Mouse (Mus musculus): ENCODE results near the gene Bach2. TPM values are rescaled to one million over a fixed set of nuclear protein-coding genes. Genes with fewer than 3 reads are reported as not detected.

The Bach2 gene
- polyA plus RNA-seq, 1 experiment: 7.5 TPM

GRCm38 (mm10) chr4:32258596-32258995, 20.0 kb downstream of the Bach2 start:
- no peak overlapping the region for H3K4me3 ChIP-seq (replicated peaks; ENCODE audit: extremely low read depth, low read depth, low read length)
- DNase-seq: no peak
- no peaks in the 10 kb centered on the region; the same call in 1 of the 2 replicates for H3K4me1 ChIP-seq (ENCODE audit: control insufficient read depth, insufficient read depth, low read length)
- WGBS: 93% methylated on average over 7 of the region's 7 CpGs
- TF ChIP-seq POLR2A (IDR thresholded peaks at IDR 0.05; ENCODE audit: borderline replicate concordance, extremely low read depth, low read depth, low read length) (no peak), CTCF (IDR thresholded peaks at IDR 0.05; ENCODE audit: insufficient read depth, low read length) (no peak)

DNA sequence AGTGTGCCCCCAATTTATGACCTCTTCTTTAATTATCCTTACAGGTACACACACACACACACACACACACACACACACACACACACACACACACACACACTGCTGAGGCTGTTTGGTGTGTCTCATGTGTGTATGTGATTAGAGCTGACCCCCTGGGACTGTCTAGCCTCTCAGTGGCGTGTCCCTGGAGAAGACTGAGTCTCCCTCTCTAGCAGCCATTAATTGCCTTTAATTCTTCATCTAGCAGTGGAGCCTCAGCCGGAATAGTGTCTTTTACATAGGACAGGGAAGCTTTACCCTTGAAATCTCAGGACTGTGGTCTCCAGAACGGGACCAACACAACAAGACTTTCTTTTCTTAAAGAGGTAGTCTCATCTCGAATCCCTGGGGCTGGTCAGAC, 22.3 kb downstream of the Bach2 start:
- WGBS: 79% methylated on average over 4 of the region's 4 CpGs
- Histone ChIP-seq H3K4me3 (replicated peaks; ENCODE audit: extremely low read depth, low read depth, low read length) (no peak overlapping the region), H3K4me1 (ENCODE audit: control insufficient read depth, insufficient read depth, low read length) (peaks cover 2% of the 10 kb centered on the region; the same call in 1 of the 2 replicates)
- DNase-seq: no peak
- TF ChIP-seq CTCF (IDR thresholded peaks at IDR 0.05; ENCODE audit: insufficient read depth, low read length): no peak
- no peak for TF ChIP-seq POLR2A (IDR thresholded peaks at IDR 0.05; ENCODE audit: borderline replicate concordance, extremely low read depth, low read depth, low read length)

DNA sequence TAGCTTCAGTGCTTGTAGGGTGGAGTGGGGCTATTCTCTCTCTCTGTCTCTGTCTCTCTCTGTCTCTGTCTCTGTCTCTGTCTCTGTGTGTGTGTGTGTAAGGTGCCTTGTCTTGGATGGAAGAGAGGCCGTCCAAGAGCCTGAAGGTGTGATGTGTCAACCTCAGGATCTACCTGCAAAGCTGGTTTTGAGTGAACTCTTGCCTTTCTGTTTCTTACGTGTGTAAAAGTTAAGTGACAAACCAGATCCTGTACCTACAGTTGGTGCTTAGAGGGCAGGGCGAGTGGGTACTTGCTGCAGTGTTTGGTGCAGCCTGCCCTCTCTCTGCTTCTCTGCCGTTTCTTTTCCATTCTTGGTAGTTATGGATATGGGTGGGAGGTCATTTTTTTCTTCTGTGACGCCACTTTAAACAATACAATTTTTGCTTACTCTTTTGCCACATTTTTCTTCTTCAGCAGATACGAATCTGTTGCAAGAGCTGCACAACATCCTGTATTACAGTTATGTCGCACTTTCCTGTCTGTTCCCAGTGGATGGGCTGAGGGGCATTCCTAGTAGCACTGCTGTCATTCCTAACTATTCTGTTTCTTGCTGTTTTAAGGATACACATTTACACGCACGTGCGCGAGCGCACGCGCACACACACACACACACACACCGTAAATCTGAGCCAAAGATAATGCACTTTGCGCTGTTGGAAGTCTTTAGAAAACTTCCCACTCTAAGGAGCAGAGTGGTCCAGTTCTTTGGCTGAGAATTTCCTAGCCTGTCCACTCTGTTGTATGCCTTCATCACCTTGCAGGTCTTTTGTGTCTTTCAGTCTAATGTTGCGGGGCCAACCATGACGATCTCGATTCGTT, 24.5 kb downstream of the Bach2 start:
- TF ChIP-seq CTCF (IDR thresholded peaks at IDR 0.05; ENCODE audit: insufficient read depth, low read length): no peak
- no peak for TF ChIP-seq POLR2A (IDR thresholded peaks at IDR 0.05; ENCODE audit: borderline replicate concordance, extremely low read depth, low read depth, low read length)
- Histone ChIP-seq H3K4me3 (replicated peaks; ENCODE audit: extremely low read depth, low read depth, low read length) (no peak overlapping the region), H3K4me1 (ENCODE audit: control insufficient read depth, insufficient read depth, low read length) (peaks cover 2% of the 10 kb centered on the region; the same call in 1 of the 2 replicates)
- WGBS: 74% methylated on average over 20 of the region's 20 CpGs
- DNase-seq: no peak

DNA sequence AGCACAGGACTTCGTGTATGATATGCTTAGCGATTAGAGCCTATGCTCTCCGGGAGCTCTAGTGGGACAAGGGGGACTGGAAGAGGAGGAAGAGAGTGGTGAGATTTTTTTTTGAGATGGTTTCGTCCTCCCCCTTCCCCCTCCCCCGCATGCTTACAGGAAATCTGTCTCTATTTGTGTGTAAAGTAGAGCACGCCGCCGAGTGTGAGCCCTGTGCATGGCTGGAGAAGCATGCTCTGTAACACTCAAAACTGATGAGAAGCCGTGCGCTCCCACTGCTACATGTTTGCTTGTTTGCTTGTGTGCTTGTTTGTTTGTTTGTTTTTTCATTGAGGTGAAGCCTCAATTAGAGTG, 25.1 kb downstream of the Bach2 start:
- TF ChIP-seq CTCF (IDR thresholded peaks at IDR 0.05; ENCODE audit: insufficient read depth, low read length) (no peak), POLR2A (IDR thresholded peaks at IDR 0.05; ENCODE audit: borderline replicate concordance, extremely low read depth, low read depth, low read length) (no peak)
- no peak for DNase-seq
- Histone ChIP-seq H3K4me1 (ENCODE audit: control insufficient read depth, insufficient read depth, low read length) (peaks cover 2% of the 10 kb centered on the region; the same call in 1 of the 2 replicates), H3K4me3 (replicated peaks; ENCODE audit: extremely low read depth, low read depth, low read length) (no peak overlapping the region)
- WGBS: 54% methylated on average over 10 of the region's 10 CpGs

- 67% methylated on average over 8 of the region's 8 CpGs for WGBS
- Histone ChIP-seq H3K4me3 (replicated peaks; ENCODE audit: extremely low read depth, low read depth, low read length) (no peak overlapping the region), H3K4me1 (ENCODE audit: control insufficient read depth, insufficient read depth, low read length) (peaks cover 2% of the 10 kb centered on the region; the same call in 1 of the 2 replicates)
- no peak for TF ChIP-seq CTCF (IDR thresholded peaks at IDR 0.05; ENCODE audit: insufficient read depth, low read length)
- no peak for TF ChIP-seq POLR2A (IDR thresholded peaks at IDR 0.05; ENCODE audit: borderline replicate concordance, extremely low read depth, low read depth, low read length)
- no peak for DNase-seq
Observed at GRCm38 (mm10) chr4:32264892-32265291, 26.3 kb downstream of the Bach2 start.

GRCm38 (mm10) chr4:32266731-32267130, 28.1 kb downstream of the Bach2 start:
- TF ChIP-seq CTCF (IDR thresholded peaks at IDR 0.05; ENCODE audit: insufficient read depth, low read length): no peak
- no peak for TF ChIP-seq POLR2A (IDR thresholded peaks at IDR 0.05; ENCODE audit: borderline replicate concordance, extremely low read depth, low read depth, low read length)
- H3K4me1 ChIP-seq (ENCODE audit: control insufficient read depth, insufficient read depth, low read length): peaks cover 2% of the 10 kb centered on the region; the same call in 1 of the 2 replicates
- no peak overlapping the region for H3K4me3 ChIP-seq (replicated peaks; ENCODE audit: extremely low read depth, low read depth, low read length)
- no peak for DNase-seq
- WGBS: 75% methylated on average over 6 of the region's 6 CpGs

DNA sequence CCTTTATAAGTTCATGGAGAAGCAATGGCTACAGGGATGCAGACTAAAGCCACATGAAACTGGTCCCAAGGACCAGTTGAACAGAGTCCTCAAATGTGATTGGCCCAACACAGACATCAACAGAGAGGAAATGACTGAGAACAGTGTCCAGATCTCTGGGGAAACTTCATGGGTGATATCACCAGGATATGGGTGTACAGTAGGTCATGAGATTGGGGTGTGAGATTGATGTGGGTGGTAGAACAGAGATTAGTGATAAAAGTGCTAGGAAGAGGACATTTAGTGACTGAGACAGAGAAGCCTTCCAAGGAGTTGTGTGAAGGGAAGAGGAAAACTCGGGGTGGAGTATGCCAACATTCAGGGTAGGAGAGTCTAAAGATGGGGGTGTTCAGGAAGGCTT, 29.4 kb downstream of the Bach2 start:
- DNase-seq: no peak
- Histone ChIP-seq H3K4me1 (ENCODE audit: control insufficient read depth, insufficient read depth, low read length) (peaks cover 2% of the 10 kb centered on the region; the same call in 1 of the 2 replicates), H3K4me3 (replicated peaks; ENCODE audit: extremely low read depth, low read depth, low read length) (no peak overlapping the region)
- 67% methylated on average over 1 of the region's 1 CpGs for WGBS
- TF ChIP-seq POLR2A (IDR thresholded peaks at IDR 0.05; ENCODE audit: borderline replicate concordance, extremely low read depth, low read depth, low read length) (no peak), CTCF (IDR thresholded peaks at IDR 0.05; ENCODE audit: insufficient read depth, low read length) (no peak)

GRCm38 (mm10) chr4:32272398-32272797, 33.8 kb downstream of the Bach2 start:
- 67% methylated on average over 5 of the region's 5 CpGs for WGBS

GRCm38 (mm10) chr4:32274776-32275294, 36.2 kb downstream of the Bach2 start:
- no peaks in the 10 kb centered on the region for H3K4me1 ChIP-seq (ENCODE audit: control insufficient read depth, insufficient read depth, low read length)
- H3K4me3 ChIP-seq (replicated peaks; ENCODE audit: extremely low read depth, low read depth, low read length): no peak overlapping the region
- no peak for DNase-seq
- TF ChIP-seq CTCF (IDR thresholded peaks at IDR 0.05; ENCODE audit: insufficient read depth, low read length): no peak
- no peak for TF ChIP-seq POLR2A (IDR thresholded peaks at IDR 0.05; ENCODE audit: borderline replicate concordance, extremely low read depth, low read depth, low read length)
- WGBS: 89% methylated on average over 6 of the region's 6 CpGs

More at GRCm38 (mm10) chr4:32272398-32272797, 33.8 kb downstream of the Bach2 start:
- Histone ChIP-seq H3K4me3 (replicated peaks; ENCODE audit: extremely low read depth, low read depth, low read length) (no peak overlapping the region), H3K4me1 (ENCODE audit: control insufficient read depth, insufficient read depth, low read length) (no peaks in the 10 kb centered on the region; the same call in 1 of the 2 replicates)
- TF ChIP-seq POLR2A (IDR thresholded peaks at IDR 0.05; ENCODE audit: borderline replicate concordance, extremely low read depth, low read depth, low read length): no peak
- TF ChIP-seq CTCF (IDR thresholded peaks at IDR 0.05; ENCODE audit: insufficient read depth, low read length): no peak
- DNase-seq: no peak
